Mouse (Mus musculus) small intestine, adult 2 months (tissue): ENCODE data around the gene Tbcb.

Experiments
- CTCF ChIP-seq: fragments of 200-500 bp; IDR thresholded peaks from 2 replicates; pipeline ENCODE4 v1.5.1; 2012; ENCODE audit warnings: low read depth, mild to moderate bottlenecking, control low read depth, inconsistent platforms, low read length, moderate library complexity, mixed read lengths; ENCODE audit not compliant: insufficient replicate concordance, insufficient read length; ENCODE audit errors: extremely low read depth
- POLR2A ChIP-seq: fragments of 200-500 bp; IDR thresholded peaks from 2 replicates; pipeline ENCODE4 v1.6.1; 2012; ENCODE audit warnings: low read depth, mild to moderate bottlenecking, control low read depth, inconsistent platforms, low read length, moderate library complexity

GRCm38 (mm10) chr7:30199498-30200139, 32.5 kb downstream of the Tbcb start:
- TF ChIP-seq CTCF = no peak
- TF ChIP-seq POLR2A = no peak
